Mouse (Mus musculus) stomach, postnatal 0 days (tissue): ENCODE measurements around the gene Slc15a1. TPM values are rescaled to one million over a fixed set of nuclear protein-coding genes. Genes with fewer than 3 reads are reported as not detected.

Experiments
- ATAC-seq: fragments of 200-750 bp; cut with Nextera tagmentation; 2 replicates; pipeline ENCODE4 v1.8.0; 2017; ENCODE audit not compliant: low FRiP score, low TSS enrichment
- DNase-seq: peaks from one replicate; pipeline ENCODE4 v3.0.0-alpha.2; 2016; ENCODE audit warnings: low spot score
- H3K27ac ChIP-seq: fragments of 300-500 bp; sonication (generic); replicated peaks from 2 replicates; pipeline ENCODE4 v1.5.1; 2014; ENCODE audit warnings: mild to moderate bottlenecking, control low read depth
- H3K27me3 ChIP-seq: fragments of 300-500 bp; sonication (generic); 2 replicates; pipeline ENCODE4 v1.6.1; 2014; ENCODE audit warnings: low read length; ENCODE audit not compliant: control insufficient read depth, insufficient read depth
- H3K36me3 ChIP-seq: fragments of 300-500 bp; sonication (generic); 2 replicates; pipeline ENCODE4 v1.6.1; 2014; ENCODE audit warnings: low read length, mixed read lengths; ENCODE audit not compliant: control insufficient read depth, insufficient read depth
- H3K4me1 ChIP-seq: fragments of 300-500 bp; sonication (generic); replicated peaks from 2 replicates; pipeline ENCODE4 v1.6.1; 2014; ENCODE audit warnings: antibody characterized with exemption; ENCODE audit not compliant: control insufficient read depth, insufficient read depth
- H3K4me2 ChIP-seq: fragments of 300-500 bp; sonication (generic); replicated peaks from 2 replicates; pipeline ENCODE4 v1.6.1; 2014; ENCODE audit warnings: low read depth, mild to moderate bottlenecking, control low read depth, moderate library complexity
- H3K4me3 ChIP-seq: fragments of 300-500 bp; sonication (generic); 2 replicates; pipeline ENCODE4 v1.5.1; 2014; ENCODE audit warnings: low read depth, low read length, control low read depth
- H3K9ac ChIP-seq: fragments of 300-500 bp; sonication (generic); 2 replicates; pipeline ENCODE4 v1.6.1; 2014; ENCODE audit warnings: mild to moderate bottlenecking, low read length, control low read depth, mixed read lengths
- H3K9me3 ChIP-seq: fragments of 300-500 bp; sonication (generic); 2 replicates; pipeline ENCODE4 v1.6.1; 2016; ENCODE audit warnings: low read length; ENCODE audit not compliant: control insufficient read depth
- CTCF ChIP-seq: IDR thresholded peaks from 2 replicates; pipeline ENCODE4 v1.5.1; 2016; ENCODE audit warnings: antibody characterized with exemption, low read depth, mild to moderate bottlenecking, moderate library complexity
- EP300 ChIP-seq: optimal IDR thresholded peaks from 2 replicates; pipeline ENCODE3; 2016; ENCODE audit warnings: antibody characterized with exemption
- WGBS: fragments of 180-500 bp; shearing (Covaris S2); extraction: QIAGEN DNeasy Blood & Tissue Kit; methylation state at CpG from one replicate; pipeline ENCODE4 v1.1.7; 2014; 5-methylcytosine and 5-hydroxymethylcytosine counted together
- polyA plus RNA-seq: library from polyadenylated mRNA; unstranded; fragments of >200 nt; fragmentation: Nextera tagmentation; extraction: Ambion mirVana; gene quantifications from 2 replicates; pipeline ENCODE4 v1.2.1, GENCODE M21; 2015

The Slc15a1 gene
- polyA plus RNA-seq, 1 experiment from 2014 or later, result 12.0 TPM

DNA sequence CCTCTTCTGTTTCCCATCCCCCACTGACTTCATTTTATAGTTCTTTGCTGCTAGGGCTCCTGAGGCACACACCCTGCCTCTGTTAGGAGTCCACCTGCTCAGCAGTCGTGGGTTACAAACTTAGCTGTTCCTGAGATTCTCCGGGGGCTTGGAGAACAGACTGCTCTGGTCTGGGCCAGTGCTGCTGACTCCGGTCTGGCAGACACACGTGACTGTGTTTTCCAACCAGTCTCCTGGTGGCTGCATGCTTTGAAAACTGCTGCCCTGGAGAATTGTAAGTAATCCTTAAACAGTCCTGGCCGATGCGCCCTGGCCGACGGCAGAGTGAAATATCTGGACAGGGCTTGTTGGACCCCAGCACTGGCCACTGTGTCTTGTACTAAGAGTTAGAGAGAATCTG lies 12.7 kb downstream of the Slc15a1 start:
- TF ChIP-seq CTCF (no peak), EP300 (no peak)
- Histone ChIP-seq H3K4me2 (no peak overlapping the region), H3K9ac (no peak overlapping the region), H3K27ac (no peak overlapping the region), H3K4me3 (no peak overlapping the region), H3K4me1 (no peaks in the 10 kb centered on the region), H3K27me3 (no peaks in the 10 kb centered on the region; the same call in 1 of the 2 replicates), H3K9me3 (no peaks in the 10 kb centered on the region), H3K36me3 (no peaks in the 10 kb centered on the region)
- DNase-seq, result no peak
- 43% methylated on average over 8 of the region's 8 CpGs for WGBS
- ATAC-seq, result no peak

DNA sequence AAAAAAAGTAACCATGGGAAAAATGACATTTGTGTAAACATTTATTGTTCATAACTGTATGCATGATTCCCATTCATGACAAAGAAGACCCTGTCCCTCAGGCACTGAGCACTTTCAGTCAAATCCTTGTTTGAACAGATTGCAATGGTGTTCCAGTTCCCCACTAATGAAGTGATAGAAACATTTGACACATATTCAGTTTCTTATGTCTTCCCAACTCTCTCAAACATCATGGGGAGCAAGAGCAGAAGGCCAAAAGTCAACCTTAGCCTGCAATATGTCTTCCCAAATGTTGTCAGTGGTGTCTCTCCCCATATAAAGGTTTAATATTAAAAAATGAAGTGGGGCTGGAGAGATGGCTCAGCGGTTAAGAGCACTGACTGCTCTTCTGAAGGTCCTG lies 19.3 kb downstream of the Slc15a1 start:
- Histone ChIP-seq H3K27ac (no peak overlapping the region), H3K27me3 (no peaks in the 10 kb centered on the region), H3K9ac (no peak overlapping the region), H3K36me3 (no peaks in the 10 kb centered on the region), H3K4me1 (no peaks in the 10 kb centered on the region), H3K9me3 (no peaks in the 10 kb centered on the region), H3K4me2 (no peak overlapping the region), H3K4me3 (no peak overlapping the region)
- no peak for DNase-seq
- ATAC-seq, result no peak
- WGBS, result 89% methylated on average over 1 of the region's 1 CpGs
- no peak for TF ChIP-seq EP300
- TF ChIP-seq CTCF, result no peak

DNA sequence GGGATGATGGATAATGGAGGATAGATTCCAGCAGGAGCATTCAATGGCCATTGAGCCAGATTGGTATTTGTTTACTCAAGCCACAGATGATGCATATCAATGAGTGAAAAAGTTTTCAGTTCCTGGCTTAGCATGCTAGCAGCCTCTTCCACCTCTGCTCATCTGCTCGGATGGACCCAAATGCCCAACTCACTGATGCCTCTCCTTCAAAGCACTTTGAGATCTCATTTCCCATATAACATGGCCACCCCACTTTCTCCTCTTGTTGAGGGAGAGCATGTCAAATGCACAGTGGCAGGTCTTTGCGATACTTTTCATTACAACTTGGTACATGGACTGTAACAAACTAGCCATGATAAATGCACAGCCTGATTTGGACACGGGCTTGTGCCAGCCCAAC lies 20.6 kb downstream of the Slc15a1 start:
- Histone ChIP-seq H3K27me3 (no peaks in the 10 kb centered on the region), H3K4me1 (no peaks in the 10 kb centered on the region), H3K4me2 (no peak overlapping the region), H3K9me3 (no peaks in the 10 kb centered on the region), H3K4me3 (no peak overlapping the region), H3K27ac (no peak overlapping the region), H3K36me3 (no peaks in the 10 kb centered on the region), H3K9ac (no peak overlapping the region)
- DNase-seq (no peak), ATAC-seq (no peak)
- TF ChIP-seq EP300 (no peak), CTCF (no peak)
- 89% methylated on average over 3 of the region's 3 CpGs for WGBS

DNA sequence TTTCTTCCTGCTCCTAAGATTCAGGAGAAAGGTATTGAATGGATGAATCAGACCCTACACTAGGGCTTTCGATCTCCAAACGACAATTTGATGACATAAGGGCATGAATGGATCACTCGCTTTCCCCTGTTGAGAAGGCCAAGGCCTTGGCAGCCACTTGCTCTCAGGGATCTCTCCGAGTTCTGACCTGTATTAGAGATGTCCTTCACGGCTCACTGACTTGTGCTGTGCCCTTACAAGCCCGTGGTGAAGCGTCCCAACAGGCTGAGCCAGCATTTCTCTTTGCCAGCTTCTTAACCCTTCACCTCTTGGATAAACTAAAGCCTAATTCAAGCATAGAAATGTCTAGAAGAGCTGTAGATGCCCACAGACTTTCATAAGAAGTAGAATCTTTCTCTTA lies 22.9 kb downstream of the Slc15a1 start:
- Histone ChIP-seq H3K4me3 (no peak overlapping the region), H3K27me3 (no peaks in the 10 kb centered on the region), H3K9ac (no peak overlapping the region), H3K27ac (no peak overlapping the region), H3K4me2 (no peak overlapping the region), H3K36me3 (no peaks in the 10 kb centered on the region), H3K9me3 (no peaks in the 10 kb centered on the region), H3K4me1 (no peaks in the 10 kb centered on the region)
- WGBS, result 55% methylated on average over 7 of the region's 7 CpGs
- ATAC-seq (no peak), DNase-seq (no peak)
- TF ChIP-seq CTCF (no peak), EP300 (no peak)

DNA sequence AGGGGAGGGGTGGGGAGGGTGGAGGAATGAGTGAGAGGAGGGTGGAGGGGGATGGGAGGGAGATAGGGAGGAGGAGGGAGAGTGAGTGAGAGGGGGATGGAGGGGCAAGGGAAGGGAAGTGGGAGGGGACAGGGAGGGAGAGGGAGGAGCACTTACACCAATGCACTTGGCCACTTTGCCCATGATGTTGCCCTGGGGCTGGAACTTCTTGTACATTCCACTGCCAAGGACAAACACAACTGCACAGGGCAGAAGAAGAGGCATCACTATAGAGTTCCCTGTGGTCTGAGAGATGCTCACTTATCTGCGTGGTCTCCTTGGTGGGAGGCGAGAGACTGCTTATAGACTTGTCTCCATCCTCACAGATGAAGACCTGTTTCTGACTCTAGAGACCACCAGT lies 23.5 kb downstream of the Slc15a1 start:
- Histone ChIP-seq H3K4me2 (no peak overlapping the region), H3K4me1 (no peaks in the 10 kb centered on the region), H3K4me3 (no peak overlapping the region), H3K9me3 (no peaks in the 10 kb centered on the region), H3K36me3 (no peaks in the 10 kb centered on the region), H3K9ac (no peak overlapping the region), H3K27ac (no peak overlapping the region), H3K27me3 (no peaks in the 10 kb centered on the region)
- WGBS, result 85% methylated on average over 2 of the region's 2 CpGs
- ATAC-seq (no peak), DNase-seq (no peak)
- TF ChIP-seq EP300 (no peak), CTCF (no peak)

DNA sequence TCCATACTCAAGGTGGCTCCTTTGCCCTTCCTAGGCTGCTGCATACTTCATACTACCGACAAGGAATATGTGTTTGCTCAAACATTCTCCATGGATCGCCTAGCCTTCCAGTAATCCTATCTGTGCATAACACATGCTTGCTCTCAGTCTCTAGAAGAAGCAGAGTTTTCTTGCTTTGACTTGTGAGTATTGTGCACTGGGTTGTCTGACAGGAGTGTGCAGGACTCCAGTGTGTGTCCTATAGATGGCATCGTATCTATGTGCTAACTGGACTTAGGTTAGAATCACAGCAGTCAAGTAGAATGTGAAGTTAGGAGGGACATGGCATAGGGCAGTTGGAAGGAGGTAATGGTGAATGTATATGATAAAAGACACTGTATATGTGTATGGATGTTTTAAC lies 26.0 kb downstream of the Slc15a1 start:
- no peaks in the 10 kb centered on the region for H3K36me3 ChIP-seq
- no peak overlapping the region for H3K27ac ChIP-seq
- H3K4me3 ChIP-seq, result no peak overlapping the region
- 58% methylated on average over 3 of the region's 3 CpGs for WGBS
- no peak overlapping the region for H3K9ac ChIP-seq
- ATAC-seq (no peak), DNase-seq (no peak)
- TF ChIP-seq CTCF (no peak), EP300 (no peak)
- H3K27me3 ChIP-seq, result no peaks in the 10 kb centered on the region
- H3K4me2 ChIP-seq, result no peak overlapping the region
- H3K9me3 ChIP-seq, result no peaks in the 10 kb centered on the region
- no peaks in the 10 kb centered on the region for H3K4me1 ChIP-seq
